Mouse (Mus musculus): ENCODE measurements around the gene Arglu1. TPM values are rescaled to one million over a fixed set of nuclear protein-coding genes. Genes with fewer than 3 reads are reported as not detected.

Gene Arglu1
- polyA plus RNA-seq, 1 experiment = 20.7 TPM

GRCm38 (mm10) chr8:8658426-8659224, 31.7 kb downstream of the Arglu1 start:
- DNase-seq (ENCODE audit: low read depth in 1 of 2, low spot score in 2 of 2) = peak in 1 of 2 experiments; percentile 47
- H3K36me3 ChIP-seq (ENCODE audit: control insufficient read depth, insufficient read depth, low read length) = no peaks in the 10 kb centered on the region
- H3K27ac ChIP-seq (ENCODE audit: insufficient read depth, low read length) = no peak overlapping the region
- WGBS = 21% methylated on average over 19 of the region's 19 CpGs
- TF ChIP-seq CTCF (IDR thresholded peaks at IDR 0.05; ENCODE audit: extremely low read depth, insufficient read depth, insufficient read length, insufficient replicate concordance) (peak; percentile 38; the same call in 1 of the 2 replicates), POLR2A (IDR thresholded peaks at IDR 0.05; ENCODE audit: low read depth, low read length) (no peak)
- H3K4me1 ChIP-seq (ENCODE audit: control insufficient read depth, insufficient read depth, insufficient read length) = peaks cover 8% of the 10 kb centered on the region
- H3K27me3 ChIP-seq (ENCODE audit: control insufficient read depth, insufficient read depth, low read length) = peaks cover 19% of the 10 kb centered on the region
- no peak overlapping the region; the same call in 1 of the 2 replicates for H3K4me3 ChIP-seq (ENCODE audit: extremely low read depth, insufficient read depth, insufficient read length)

GRCm38 (mm10) chr8:8657692-8658355, 32.5 kb downstream of the Arglu1 start:
- H3K4me3 ChIP-seq (ENCODE audit: extremely low read depth, insufficient read depth, insufficient read length) = no peak overlapping the region
- peaks cover 8% of the 10 kb centered on the region for H3K4me1 ChIP-seq (ENCODE audit: control insufficient read depth, insufficient read depth, insufficient read length)
- WGBS = 88% methylated on average over 5 of the region's 5 CpGs
- H3K27ac ChIP-seq (ENCODE audit: insufficient read depth, low read length) = no peak overlapping the region
- no peak for DNase-seq (ENCODE audit: low read depth in 1 of 2, low spot score in 2 of 2)
- H3K36me3 ChIP-seq (ENCODE audit: control insufficient read depth, insufficient read depth, low read length) = no peaks in the 10 kb centered on the region
- TF ChIP-seq POLR2A (IDR thresholded peaks at IDR 0.05; ENCODE audit: low read depth, low read length) = no peak
- no peak for TF ChIP-seq CTCF (IDR thresholded peaks at IDR 0.05; ENCODE audit: extremely low read depth, insufficient read depth, insufficient read length, insufficient replicate concordance)
- H3K27me3 ChIP-seq (ENCODE audit: control insufficient read depth, insufficient read depth, low read length) = peaks cover 19% of the 10 kb centered on the region

- H3K4me1 ChIP-seq (ENCODE audit: control insufficient read depth, insufficient read depth, insufficient read length) = peaks cover 8% of the 10 kb centered on the region
- WGBS = 85% methylated on average over 14 of the region's 14 CpGs
- H3K36me3 ChIP-seq (ENCODE audit: control insufficient read depth, insufficient read depth, low read length) = no peaks in the 10 kb centered on the region
- DNase-seq (ENCODE audit: low read depth in 1 of 2, low spot score in 2 of 2) = no peak
- H3K4me3 ChIP-seq (ENCODE audit: extremely low read depth, insufficient read depth, insufficient read length) = no peak overlapping the region
- H3K27ac ChIP-seq (ENCODE audit: insufficient read depth, low read length) = no peak overlapping the region
- TF ChIP-seq CTCF (IDR thresholded peaks at IDR 0.05; ENCODE audit: extremely low read depth, insufficient read depth, insufficient read length, insufficient replicate concordance) (no peak), POLR2A (IDR thresholded peaks at IDR 0.05; ENCODE audit: low read depth, low read length) (no peak)
- H3K27me3 ChIP-seq (ENCODE audit: control insufficient read depth, insufficient read depth, low read length) = peaks cover 19% of the 10 kb centered on the region
These were observed 33.5 kb downstream of the Arglu1 start for GRCm38 (mm10) chr8:8656578-8657441.

- Histone ChIP-seq H3K4me1 (ENCODE audit: control insufficient read depth, insufficient read depth, insufficient read length) (peaks cover 5% of the 10 kb centered on the region), H3K27me3 (ENCODE audit: control insufficient read depth, insufficient read depth, low read length) (peaks cover 16% of the 10 kb centered on the region), H3K4me3 (ENCODE audit: extremely low read depth, insufficient read depth, insufficient read length) (no peak overlapping the region), H3K36me3 (ENCODE audit: control insufficient read depth, insufficient read depth, low read length) (no peaks in the 10 kb centered on the region), H3K27ac (ENCODE audit: insufficient read depth, low read length) (no peak overlapping the region)
- 91% methylated on average over 24 of the region's 24 CpGs for WGBS
- DNase-seq (ENCODE audit: low read depth in 1 of 2, low spot score in 2 of 2) = no peak
- no peak for TF ChIP-seq CTCF (IDR thresholded peaks at IDR 0.05; ENCODE audit: extremely low read depth, insufficient read depth, insufficient read length, insufficient replicate concordance)
These were observed 34.7 kb downstream of the Arglu1 start for GRCm38 (mm10) chr8:8655346-8656340.

GRCm38 (mm10) chr8:8653906-8654489, 36.3 kb downstream of the Arglu1 start:
- H3K36me3 ChIP-seq (ENCODE audit: control insufficient read depth, insufficient read depth, low read length) = no peaks in the 10 kb centered on the region
- TF ChIP-seq CTCF (IDR thresholded peaks at IDR 0.05; ENCODE audit: extremely low read depth, insufficient read depth, insufficient read length, insufficient replicate concordance) (no peak), POLR2A (IDR thresholded peaks at IDR 0.05; ENCODE audit: low read depth, low read length) (no peak)
- no peak overlapping the region for H3K4me3 ChIP-seq (ENCODE audit: extremely low read depth, insufficient read depth, insufficient read length)
- no peak for DNase-seq (ENCODE audit: low read depth in 1 of 2, low spot score in 2 of 2)
- 49% methylated on average over 12 of the region's 12 CpGs for WGBS
- H3K4me1 ChIP-seq (ENCODE audit: control insufficient read depth, insufficient read depth, insufficient read length) = no peaks in the 10 kb centered on the region
- no peak overlapping the region for H3K27ac ChIP-seq (ENCODE audit: insufficient read depth, low read length)
- peaks cover 4% of the 10 kb centered on the region; the same call in 1 of the 2 replicates for H3K27me3 ChIP-seq (ENCODE audit: control insufficient read depth, insufficient read depth, low read length)
